Mouse (Mus musculus) right cerebral cortex, adult 2 months (tissue): ENCODE data around the gene Mcur1.

Source experiments
- DNase-seq, 2 experiments: peaks; one replicate each; pipeline ENCODE4 v3.0.0; 2021 to 2022; ENCODE audit warnings: low spot score in 2 of 2

The Mcur1 gene

DNA sequence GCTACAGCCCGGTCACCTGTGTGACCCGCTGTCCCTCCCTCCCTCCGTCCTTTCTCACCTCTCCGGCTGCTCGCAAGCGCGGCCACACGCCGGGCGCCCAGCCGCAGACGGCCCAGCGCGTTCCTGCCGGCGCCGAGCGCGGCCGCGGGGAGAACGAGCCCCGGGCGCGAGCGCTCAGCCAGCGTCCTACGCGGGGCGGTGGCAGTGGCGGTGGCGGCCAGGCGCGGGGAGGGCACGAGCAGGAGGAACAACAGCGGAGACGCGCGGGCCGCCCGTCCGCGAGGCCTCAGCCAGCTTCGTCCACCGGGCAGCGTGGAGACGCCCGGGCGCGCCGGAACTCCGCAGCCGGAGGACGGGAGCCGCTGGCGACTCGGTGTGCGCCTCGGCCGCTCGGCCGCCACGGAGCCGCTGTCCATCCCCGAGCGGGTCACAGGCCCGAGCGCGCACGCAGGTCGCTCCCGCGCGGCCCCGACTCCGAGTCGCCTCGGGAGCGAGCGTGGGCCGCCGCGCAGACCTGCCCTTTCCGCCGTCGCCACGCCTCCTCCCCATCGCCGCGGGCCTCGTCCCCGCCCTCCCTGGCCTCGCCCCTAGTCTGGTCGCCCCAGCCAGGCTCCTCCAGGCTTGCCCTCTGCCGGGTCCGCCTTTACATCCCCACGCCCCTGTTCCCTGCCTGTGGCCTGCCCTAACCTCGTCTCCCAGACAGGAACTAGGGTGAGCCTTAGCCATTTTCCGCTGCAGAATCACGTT, at the start of gene Mcur1:
Gene Mcur1, minus strand, starts transcription at position 481 of the 747 bp plus-strand sequence.
- DNase-seq: peak; percentile 77 to 87

GRCm38 (mm10) chr13:43608854-43609253, 48.9 kb upstream of the Mcur1 start:
- DNase-seq: no peak

GRCm38 (mm10) chr13:43603042-43603441, 43.1 kb upstream of the Mcur1 start:
- no peak for DNase-seq

GRCm38 (mm10) chr13:43602440-43602839, 42.4 kb upstream of the Mcur1 start:
- no peak for DNase-seq

GRCm38 (mm10) chr13:43600967-43601366, 41.0 kb upstream of the Mcur1 start:
- no peak for DNase-seq

DNA sequence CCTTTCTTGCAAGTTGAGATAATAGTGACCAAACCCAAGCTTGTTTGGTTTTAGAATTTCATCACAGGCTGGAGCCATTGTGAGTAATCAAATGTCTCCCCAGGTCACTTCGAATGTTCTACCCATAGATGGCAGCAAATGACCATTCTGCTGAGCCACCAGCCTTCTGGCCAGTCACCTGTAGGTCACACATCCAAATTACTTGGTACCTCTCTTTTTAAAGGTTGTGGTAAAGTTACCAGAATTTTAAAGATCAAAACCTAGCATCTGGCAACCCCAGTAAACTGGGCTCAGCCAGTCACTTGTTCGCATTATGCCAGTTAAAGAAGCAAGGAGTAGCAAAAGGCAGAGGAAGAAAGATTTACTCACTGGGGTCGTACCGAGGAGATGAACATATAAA, 35.9 kb upstream of the Mcur1 start:
- peak in 1 of 2 experiments; percentile 70 for DNase-seq

DNA sequence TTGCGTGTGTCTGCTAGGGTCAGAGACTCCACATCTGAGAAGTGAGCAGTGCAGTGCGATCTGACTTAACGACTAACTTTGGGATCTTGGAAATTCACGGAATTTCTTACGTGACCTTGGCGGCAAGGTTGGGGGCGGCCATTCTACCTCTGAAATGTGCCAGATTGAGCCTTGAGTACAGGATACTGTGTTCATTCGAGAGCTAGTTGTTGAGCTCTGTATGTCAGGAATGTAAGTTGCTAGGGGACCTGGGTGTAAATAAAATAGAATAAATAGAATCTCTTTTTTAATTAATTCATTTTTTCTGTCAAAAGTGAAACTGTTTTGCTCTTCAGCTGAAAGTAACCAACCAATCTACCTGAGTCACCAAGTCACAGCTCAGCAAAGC, 32.7 kb upstream of the Mcur1 start:
- DNase-seq: no peak

- peak in 1 of 2 experiments; percentile 26 for DNase-seq
These were observed 32.1 kb upstream of the Mcur1 start for GRCm38 (mm10) chr13:43591828-43592680.

DNA sequence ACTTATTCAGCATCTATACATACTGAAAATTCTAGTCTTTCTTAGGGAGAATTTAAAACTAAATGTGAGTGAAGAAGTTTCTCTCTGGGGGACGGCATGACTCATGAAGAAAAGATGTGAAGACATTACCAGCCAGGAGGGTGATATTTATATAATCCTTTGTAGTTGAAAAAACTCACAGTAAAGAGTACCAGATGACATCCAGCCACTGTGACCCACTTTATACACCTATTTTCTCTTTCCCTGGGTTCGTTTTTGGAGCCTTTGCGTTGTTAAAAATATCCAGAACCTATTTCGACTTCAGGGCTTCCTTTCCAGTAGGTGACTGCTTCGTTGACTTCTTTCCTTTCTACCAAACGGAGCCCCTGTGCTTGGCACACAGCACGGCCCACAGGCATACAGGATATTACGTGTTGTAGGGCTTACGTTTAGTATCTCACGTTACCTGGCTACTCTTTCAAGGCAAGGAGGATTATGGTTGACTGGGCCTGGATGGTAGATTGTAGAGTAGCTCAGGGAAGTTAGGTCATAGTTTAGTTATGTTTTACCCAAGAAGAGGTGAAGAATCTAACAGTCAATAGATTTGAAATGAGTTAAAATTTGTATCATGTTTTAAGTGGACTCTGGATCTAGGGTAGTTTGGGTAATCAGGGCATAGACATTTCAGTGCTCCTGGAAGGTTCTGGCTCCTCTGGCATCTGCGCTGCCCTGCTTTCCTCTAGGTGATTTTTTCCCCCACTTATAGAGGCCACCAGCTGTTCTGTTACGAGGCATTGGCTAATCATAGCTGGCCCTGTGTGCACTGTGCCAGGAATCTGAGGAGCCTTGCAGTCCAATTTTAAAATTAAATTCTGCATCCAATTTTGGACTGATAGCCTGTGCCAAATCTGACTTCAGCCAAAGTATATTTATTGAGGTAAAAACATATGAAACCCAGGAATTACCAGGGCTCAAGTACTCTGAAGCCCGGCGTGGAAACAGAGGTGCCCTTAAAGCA, 28.2 kb upstream of the Mcur1 start:
- peak in 1 of 2 experiments; percentile 23 for DNase-seq

DNA sequence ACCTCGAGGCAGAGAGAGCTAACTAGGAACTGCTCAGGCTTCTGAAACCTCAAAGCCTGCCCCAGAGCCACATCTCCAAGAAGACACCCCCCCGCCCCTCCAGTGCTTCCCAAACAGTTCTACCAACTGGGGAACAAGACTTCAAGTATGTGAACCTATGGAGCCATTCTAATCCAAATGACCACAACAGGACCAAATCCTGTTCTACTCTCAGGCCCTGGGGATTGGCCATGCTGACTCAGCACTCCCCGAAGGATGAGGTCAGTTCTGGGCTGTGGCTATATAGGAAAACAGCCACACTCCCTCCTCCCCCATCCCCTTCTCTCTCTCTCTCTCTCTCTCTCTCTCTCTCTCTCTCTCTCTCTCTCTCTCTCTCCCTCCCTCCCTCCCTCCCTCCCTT, 27.0 kb upstream of the Mcur1 start:
- no peak for DNase-seq

GRCm38 (mm10) chr13:43585335-43585734, 25.3 kb upstream of the Mcur1 start:
- no peak for DNase-seq

GRCm38 (mm10) chr13:43583504-43583903, 23.5 kb upstream of the Mcur1 start:
- no peak for DNase-seq

- no peak for DNase-seq
These were observed 23.0 kb upstream of the Mcur1 start for GRCm38 (mm10) chr13:43582961-43583360.

DNA sequence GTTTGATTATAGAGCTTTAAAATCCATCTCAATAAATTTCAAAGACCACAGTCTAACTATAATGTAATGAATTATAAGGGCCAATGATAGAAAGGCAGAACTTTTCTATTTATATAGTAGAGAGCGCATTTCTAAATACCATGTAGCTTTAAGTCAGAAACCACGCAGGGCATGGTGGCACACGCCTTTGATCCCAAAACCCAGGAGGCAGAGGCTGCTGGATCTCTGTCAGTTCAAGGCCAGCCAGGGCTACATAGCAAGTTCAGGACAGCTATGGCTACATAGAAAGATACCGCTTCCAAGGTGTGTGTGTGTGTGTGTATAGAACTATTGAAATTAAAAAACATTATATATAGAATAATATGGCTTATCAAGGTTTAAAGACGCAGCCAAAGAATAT, 20.7 kb upstream of the Mcur1 start:
- DNase-seq: no peak

- peak in 1 of 2 experiments; percentile 47 for DNase-seq
These were observed 19.7 kb upstream of the Mcur1 start for GRCm38 (mm10) chr13:43579740-43580139.

DNA sequence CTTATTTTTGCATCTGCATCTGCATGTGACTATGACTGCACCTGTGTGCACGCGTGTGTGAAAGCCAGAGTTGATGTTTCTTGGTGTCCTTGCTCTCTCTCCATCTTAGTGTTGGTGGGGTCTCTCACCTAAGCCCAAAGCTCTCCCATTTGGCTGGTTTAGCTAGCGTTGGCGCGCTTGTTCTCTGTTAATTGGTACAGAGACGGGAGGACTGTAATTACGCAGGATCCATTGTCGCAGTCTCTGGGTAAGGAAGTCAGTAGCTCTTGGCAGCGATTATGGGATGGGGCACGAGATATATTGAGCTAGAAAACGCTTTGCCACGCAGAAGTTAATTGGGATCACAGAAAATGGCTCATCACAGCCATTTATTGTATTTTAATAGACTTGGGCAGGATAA, 17.8 kb upstream of the Mcur1 start:
- DNase-seq: no peak

DNA sequence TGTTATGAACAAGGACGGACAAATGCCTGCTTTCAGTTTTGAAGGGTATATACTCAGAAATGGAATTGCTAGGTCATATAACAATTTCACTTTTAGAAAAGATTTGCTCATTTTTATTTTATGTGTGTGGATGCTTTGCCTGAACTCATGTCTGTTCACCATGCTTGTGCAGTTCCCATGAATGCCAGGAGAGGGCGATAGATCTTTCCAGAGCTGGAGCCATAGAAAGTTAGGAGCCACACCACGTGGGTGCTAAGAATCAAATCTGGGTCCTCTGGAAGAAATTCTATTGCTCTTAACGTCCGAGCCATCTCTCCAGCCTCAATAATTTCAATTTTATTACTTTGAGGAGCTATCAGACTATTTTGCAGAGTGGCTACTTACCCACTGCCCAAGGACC, 17.3 kb upstream of the Mcur1 start:
- DNase-seq: no peak

- DNase-seq: no peak
These were observed 15.4 kb upstream of the Mcur1 start for GRCm38 (mm10) chr13:43575431-43575830.

GRCm38 (mm10) chr13:43573979-43574378, 14.0 kb upstream of the Mcur1 start:
- DNase-seq: no peak

DNA sequence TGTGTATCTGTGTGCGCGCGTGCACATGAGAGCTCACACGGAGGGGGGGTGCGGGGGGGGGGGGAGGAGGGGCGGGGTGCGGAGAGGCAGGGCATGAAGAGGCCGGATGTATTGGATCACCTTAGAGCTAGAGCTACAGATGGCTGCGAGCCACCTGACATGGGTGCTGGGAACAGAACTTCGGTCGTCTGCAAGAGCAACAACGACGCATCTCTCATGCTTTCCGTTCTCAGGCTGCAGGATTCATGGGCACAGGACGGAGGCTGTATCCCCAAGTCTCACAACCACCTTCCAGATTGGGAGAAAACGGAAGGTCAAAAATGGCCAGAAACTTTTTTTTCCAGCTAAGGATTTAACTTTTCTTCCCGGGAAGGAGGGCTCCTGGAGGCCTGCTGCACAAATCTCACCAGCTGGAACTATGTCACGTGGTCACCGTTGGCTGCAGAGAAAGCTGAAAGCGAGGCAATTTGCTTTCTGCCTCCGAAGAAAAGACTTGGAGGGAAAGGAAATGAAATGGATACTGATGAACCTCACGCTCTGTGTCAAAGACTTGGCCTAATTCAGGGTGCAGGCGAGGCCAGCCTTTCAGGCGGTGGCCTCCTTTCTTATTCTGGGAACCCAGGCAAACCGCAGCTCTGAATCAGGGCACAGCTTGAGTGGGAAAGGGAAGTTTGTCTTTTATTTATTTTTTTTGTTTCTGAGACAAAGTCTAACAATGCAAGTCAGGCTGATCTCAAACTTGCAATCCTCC, 7.3 kb upstream of the Mcur1 start:
- no peak for DNase-seq

- no peak for DNase-seq
These were observed 6.2 kb upstream of the Mcur1 start for GRCm38 (mm10) chr13:43566184-43566583.
